Mouse (Mus musculus): Measurements from ENCODE around the gene Ssrp1. TPM values are rescaled to one million over a fixed set of nuclear protein-coding genes. Genes with fewer than 3 reads are reported as not detected.

Gene Ssrp1
- polyA plus RNA-seq, 1 experiment from 2014 or later, result 165 TPM

DNA sequence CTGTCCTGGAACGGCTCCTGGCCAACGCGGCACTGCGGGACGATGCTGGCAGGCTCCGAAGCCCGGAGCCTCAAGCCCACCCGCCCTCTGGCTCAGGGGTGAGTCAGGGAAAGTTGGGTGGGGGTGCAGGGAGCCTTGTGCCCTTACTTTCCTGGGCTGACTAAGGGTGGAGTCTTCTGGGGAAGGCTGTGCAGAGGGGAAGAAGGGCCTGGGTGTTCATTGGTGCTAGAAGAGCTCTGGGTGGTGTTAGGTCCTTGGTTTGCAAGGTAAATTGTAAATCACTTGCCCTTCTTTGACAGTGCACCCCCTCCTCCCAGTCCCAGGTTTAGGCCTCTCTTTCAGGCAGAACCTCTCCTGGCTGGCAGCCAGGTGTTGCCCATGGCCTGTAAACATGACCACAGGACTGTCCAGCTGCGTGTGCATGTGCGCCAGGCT is 24.1 kb downstream of the Ssrp1 start:
- Histone ChIP-seq H3K9ac (0 out of 2 replicates have a peak overlapping the region, but pooled peaks have one; percentile 31), H3K9me3 (no peaks in the 10 kb centered on the region), H3K36me3 (peaks cover 91% of the 10 kb centered on the region), H3K27me3 (no peaks in the 10 kb centered on the region), H3K4me2 (peak overlapping the region; percentile 27), H3K4me3 (peak overlapping the region; percentile 12; the same call in 1 of the 2 replicates), H3K27ac (replicated peaks) (no peak overlapping the region), H3K4me1 (replicated peaks) (peaks cover 14% of the 10 kb centered on the region)
- ATAC-seq (ENCODE audit: low read depth), result peak; percentile 12; the same call in 1 of the 2 replicates
- WGBS, result 25% methylated on average over 10 of the region's 10 CpGs

DNA sequence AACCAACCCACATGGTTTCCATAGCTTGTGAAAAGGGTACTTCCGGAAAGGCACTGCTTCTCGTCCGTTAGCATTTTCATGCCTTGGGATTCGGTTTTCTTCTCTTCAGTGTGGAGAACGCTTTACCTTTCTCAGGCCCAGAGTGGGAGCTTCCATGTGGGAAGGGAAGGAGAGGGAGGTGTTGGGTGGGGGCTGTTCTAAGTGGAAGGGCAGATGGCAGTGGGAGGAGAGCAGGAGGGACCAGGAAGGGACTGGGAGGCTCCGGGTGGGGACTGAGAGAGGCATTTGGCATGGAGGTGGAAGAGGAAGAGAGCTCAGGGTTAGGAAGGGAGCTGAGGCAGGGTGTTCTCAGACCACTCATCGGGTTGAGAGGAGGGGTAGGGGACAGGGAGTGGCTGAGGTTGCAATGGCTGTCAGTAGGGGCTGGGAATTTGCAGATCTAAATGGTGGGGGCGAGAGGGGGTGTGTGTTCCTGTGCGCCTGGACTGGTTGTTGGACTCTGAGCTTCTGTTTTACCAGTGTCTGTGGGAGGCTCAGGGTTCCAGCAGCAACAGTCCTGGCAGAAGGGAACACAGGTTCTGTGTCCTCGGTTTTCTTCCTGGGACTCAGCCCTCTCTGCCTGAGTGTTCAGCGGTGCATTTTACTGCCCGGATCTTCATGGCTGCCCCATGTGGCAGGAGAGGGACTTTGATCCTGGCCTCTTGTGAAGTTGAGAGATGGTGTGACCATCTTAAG is 28.3 kb downstream of the Ssrp1 start:
- no peak for ATAC-seq (ENCODE audit: low read depth)
- Histone ChIP-seq H3K27ac (replicated peaks) (no peak overlapping the region), H3K4me1 (replicated peaks) (peaks cover 17% of the 10 kb centered on the region), H3K4me3 (no peak overlapping the region), H3K27me3 (no peaks in the 10 kb centered on the region), H3K4me2 (no peak overlapping the region), H3K9me3 (no peaks in the 10 kb centered on the region), H3K36me3 (peaks cover 61% of the 10 kb centered on the region), H3K9ac (no peak overlapping the region)
- WGBS, result 87% methylated on average over 12 of the region's 12 CpGs

DNA sequence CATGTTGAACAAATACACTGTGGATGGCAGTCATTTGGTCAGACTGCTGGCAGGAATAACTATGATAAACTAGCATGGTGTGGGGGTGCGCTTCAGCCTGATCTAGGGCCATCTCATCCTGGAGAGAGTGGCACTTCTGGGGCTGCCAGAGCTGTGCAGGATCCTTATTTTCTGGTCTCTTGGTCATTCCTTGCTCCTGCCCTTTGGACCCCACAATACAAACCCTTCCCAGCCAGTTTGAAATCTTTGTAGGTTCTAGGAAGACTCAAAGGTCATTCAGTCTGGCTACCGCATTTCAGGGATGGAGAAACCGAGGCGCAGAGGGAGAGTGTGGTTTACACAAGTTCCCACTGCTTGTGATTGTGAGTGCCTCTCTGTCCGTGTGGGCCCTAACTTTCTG is 29.9 kb downstream of the Ssrp1 start:
- no peak overlapping the region for H3K9ac ChIP-seq
- WGBS, result 95% methylated on average over 5 of the region's 5 CpGs
- no peak for ATAC-seq (ENCODE audit: low read depth)
- no peak overlapping the region for H3K27ac ChIP-seq (replicated peaks)
- H3K36me3 ChIP-seq, result peaks cover 69% of the 10 kb centered on the region
- no peaks in the 10 kb centered on the region for H3K9me3 ChIP-seq
- H3K4me2 ChIP-seq, result no peak overlapping the region
- H3K4me3 ChIP-seq, result no peak overlapping the region
- H3K4me1 ChIP-seq (replicated peaks), result 0 out of 2 replicates have a peak, but pooled peaks cover 9% of the 10 kb centered on the region
- H3K27me3 ChIP-seq, result no peaks in the 10 kb centered on the region

DNA sequence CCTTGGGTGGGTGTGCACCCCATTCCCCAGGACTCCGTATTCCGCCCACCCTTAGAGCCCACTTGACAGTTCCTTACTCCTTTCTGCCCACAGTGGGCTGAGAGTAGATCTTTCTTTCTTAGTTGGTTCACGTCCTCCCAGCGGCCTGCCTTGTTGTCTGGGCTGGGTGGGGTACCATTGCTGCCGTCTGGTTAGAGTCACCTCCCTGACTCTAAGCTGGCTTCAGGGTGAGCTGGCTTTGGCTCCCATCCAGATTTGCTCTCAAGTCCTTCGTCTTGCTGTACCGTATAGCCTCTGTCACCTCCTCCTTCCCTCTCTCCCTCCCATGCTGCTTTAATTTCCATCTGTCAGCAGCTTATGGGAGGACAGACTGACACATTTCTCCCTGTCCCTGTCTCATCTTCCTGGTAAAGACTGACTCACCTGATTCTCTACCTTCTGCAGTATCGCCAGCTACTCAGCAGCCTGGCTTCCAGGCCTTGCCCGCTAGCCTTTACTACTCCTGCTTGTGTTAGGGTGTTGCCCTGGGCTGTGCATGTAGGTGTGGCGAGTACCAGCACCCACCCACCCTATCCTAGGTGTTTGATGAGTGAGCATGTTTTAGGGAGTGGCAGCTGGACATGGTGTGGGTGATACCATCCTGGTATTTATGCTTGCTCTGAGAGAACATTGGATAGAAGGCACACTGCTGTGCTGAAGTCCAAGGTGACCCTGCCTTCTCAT is 31.0 kb downstream of the Ssrp1 start:
- no peak overlapping the region for H3K9ac ChIP-seq
- no peak overlapping the region for H3K4me3 ChIP-seq
- no peak overlapping the region for H3K27ac ChIP-seq (replicated peaks)
- peaks cover 67% of the 10 kb centered on the region for H3K36me3 ChIP-seq
- no peaks in the 10 kb centered on the region for H3K9me3 ChIP-seq
- no peak overlapping the region for H3K4me2 ChIP-seq
- H3K27me3 ChIP-seq, result no peaks in the 10 kb centered on the region
- 79% methylated on average over 10 of the region's 10 CpGs for whole genome bisulfite sequencing
- 0 out of 2 replicates have a peak, but pooled peaks cover 9% of the 10 kb centered on the region for H3K4me1 ChIP-seq (replicated peaks)
- no peak for ATAC-seq (ENCODE audit: low read depth)

DNA sequence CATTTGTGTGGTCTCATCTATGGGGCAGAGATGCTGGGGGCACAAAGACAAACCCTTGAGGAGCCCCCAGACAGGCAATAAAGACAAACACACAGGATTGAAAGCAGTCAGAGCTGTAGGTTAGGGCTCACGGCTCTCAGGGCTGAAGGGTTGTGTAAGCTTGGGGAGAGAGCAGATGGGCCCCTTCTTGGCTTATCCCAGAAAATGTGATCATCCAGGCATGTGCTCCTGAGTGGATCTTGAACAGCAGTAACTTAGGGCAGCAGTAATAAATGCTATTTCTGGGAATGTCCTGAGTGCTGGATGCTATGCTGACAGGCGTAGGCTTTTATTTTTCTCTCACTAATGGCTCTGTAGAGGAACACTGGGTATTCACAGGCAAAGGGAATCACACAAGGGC is 31.6 kb downstream of the Ssrp1 start:
- Histone ChIP-seq H3K27ac (replicated peaks) (no peak overlapping the region), H3K9ac (no peak overlapping the region), H3K4me3 (no peak overlapping the region), H3K27me3 (no peaks in the 10 kb centered on the region), H3K36me3 (peaks cover 67% of the 10 kb centered on the region), H3K4me2 (no peak overlapping the region), H3K4me1 (replicated peaks) (0 out of 2 replicates have a peak, but pooled peaks cover 9% of the 10 kb centered on the region), H3K9me3 (no peaks in the 10 kb centered on the region)
- WGBS, result 77% methylated on average over 2 of the region's 2 CpGs
- ATAC-seq (ENCODE audit: low read depth), result no peak

DNA sequence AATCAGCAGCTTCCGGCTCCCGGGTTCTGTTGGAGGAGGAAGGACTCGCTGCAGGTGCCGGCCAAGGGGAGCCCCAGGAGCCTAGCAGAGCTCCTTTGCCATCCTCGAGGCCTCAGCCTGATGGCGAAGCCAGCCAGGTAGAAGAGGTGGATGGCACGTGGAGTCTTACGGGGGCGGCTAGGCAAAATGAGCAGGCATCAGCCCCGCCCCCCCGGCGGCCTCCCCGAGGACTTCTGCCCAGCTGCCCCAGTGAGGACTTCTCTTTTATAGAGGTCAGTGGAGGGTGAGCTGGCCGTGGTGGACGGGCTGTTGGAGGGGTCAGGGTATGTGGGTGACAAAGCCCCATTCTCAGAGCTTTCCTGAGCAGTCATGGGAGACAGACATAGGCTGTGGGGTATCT is 33.1 kb downstream of the Ssrp1 start:
- 62% methylated on average over 15 of the region's 15 CpGs for WGBS
- Histone ChIP-seq H3K36me3 (peaks cover 67% of the 10 kb centered on the region), H3K27ac (replicated peaks) (no peak overlapping the region), H3K4me1 (replicated peaks) (0 out of 2 replicates have a peak, but pooled peaks cover 9% of the 10 kb centered on the region), H3K4me2 (no peak overlapping the region), H3K27me3 (no peaks in the 10 kb centered on the region), H3K4me3 (no peak overlapping the region), H3K9me3 (no peaks in the 10 kb centered on the region), H3K9ac (no peak overlapping the region)
- ATAC-seq (ENCODE audit: low read depth), result no peak

DNA sequence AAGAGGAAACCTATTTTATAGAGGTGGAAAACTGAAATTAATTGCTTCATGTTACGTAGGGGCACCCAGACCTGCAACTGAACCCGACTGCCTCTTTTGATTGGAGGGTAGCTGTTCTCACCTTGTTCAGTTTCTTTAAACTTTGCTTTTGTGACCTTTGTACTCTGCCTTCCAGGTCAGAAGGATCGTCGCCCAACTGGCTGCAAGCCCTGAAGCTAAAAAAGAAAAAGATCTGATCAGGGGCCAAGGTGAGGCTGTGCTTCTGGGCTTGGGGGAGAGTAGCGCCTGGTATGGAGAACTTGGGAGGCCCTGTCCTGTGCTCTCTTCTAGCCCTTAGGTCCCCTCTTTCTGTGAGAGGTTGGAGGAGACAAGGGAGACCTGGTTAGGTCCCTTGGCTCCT is 34.9 kb downstream of the Ssrp1 start:
- peaks cover 51% of the 10 kb centered on the region for H3K36me3 ChIP-seq

DNA sequence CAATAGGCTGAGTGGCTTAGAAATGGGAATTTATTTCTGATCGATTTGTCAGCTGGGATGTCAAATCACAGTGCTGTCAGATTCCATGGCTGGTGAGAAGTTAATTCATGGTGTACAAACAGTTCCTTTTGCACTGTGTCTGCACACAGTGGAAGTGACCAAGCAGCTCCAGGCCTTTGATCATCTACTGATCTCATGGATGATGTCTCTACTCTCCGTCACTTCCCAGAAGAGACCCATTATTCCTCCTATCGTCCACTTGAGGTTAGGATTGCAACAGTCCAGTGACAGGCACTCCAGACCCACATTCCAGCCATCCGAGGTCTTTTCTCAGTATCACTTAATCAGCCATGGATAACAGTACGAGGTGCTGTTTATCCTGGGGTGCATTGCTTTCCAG is 36.7 kb downstream of the Ssrp1 start:
- Histone ChIP-seq H3K9ac (no peak overlapping the region), H3K36me3 (peaks cover 56% of the 10 kb centered on the region), H3K4me1 (replicated peaks) (0 out of 2 replicates have a peak, but pooled peaks cover under 1% of the 10 kb centered on the region), H3K27me3 (no peaks in the 10 kb centered on the region), H3K4me2 (no peak overlapping the region), H3K9me3 (no peaks in the 10 kb centered on the region), H3K27ac (replicated peaks) (no peak overlapping the region), H3K4me3 (no peak overlapping the region)
- 90% methylated on average over 5 of the region's 5 CpGs for WGBS
- no peak for ATAC-seq (ENCODE audit: low read depth)

More for the DNA sequence above, 34.9 kb downstream of the Ssrp1 start:
- 0 out of 2 replicates have a peak, but pooled peaks cover 9% of the 10 kb centered on the region for H3K4me1 ChIP-seq (replicated peaks)
- ATAC-seq (ENCODE audit: low read depth), result no peak
- H3K27me3 ChIP-seq, result no peaks in the 10 kb centered on the region
- WGBS, result 94% methylated on average over 5 of the region's 5 CpGs
- no peaks in the 10 kb centered on the region for H3K9me3 ChIP-seq
- no peak overlapping the region for H3K27ac ChIP-seq (replicated peaks)
- H3K9ac ChIP-seq, result no peak overlapping the region
- no peak overlapping the region for H3K4me2 ChIP-seq
- H3K4me3 ChIP-seq, result no peak overlapping the region

DNA sequence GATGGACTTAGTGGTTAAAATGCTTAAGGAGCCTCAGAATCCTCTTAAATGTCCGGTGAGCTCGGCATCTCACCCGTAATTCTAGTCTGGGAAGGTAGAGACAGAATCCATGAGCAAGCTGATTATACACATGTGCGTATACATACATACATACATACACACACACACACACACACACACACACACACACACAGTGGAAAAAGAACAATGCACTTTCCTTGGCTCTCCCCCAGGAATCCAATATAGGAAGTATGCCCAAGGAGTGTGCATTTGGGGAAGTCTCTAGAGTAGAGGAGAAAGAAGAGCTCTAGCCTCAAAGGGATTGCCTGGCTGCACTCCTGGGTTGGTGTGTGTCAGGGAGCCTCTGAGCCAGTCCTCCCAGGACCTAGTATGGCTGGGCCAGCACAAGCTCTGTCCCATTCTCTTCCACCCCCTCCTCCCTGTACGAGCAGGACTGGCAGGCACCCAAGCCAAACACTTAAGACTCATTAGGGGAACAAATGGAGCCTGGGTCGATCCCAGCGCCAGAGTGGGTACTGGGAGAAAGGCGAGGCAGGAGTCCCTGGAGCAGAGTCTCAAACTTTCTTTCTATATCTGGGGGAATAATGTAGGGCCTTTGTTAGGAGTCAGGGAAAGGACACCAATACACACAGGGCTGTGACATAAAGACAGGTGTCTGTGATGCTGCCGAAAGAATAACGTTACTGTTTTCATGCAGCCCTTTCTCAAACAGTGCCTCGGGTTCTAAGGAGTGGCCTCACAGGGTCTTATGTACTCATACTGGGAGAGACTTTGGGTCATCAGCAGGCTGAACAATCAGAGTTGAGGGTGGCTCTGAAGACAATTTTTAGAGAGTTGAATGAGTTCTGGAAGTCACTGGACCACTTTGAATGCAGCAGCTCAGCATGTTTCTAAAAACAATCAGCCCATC is 51.9 kb downstream of the Ssrp1 start:
- 62% methylated on average over 11 of the region's 11 CpGs for WGBS
- H3K9ac ChIP-seq, result no peak overlapping the region
- 0 out of 2 replicates have a peak, but pooled peaks cover 3% of the 10 kb centered on the region for H3K36me3 ChIP-seq
- no peak overlapping the region for H3K4me2 ChIP-seq
- no peaks in the 10 kb centered on the region for H3K27me3 ChIP-seq
- H3K4me3 ChIP-seq, result no peak overlapping the region
- peak; percentile 91 for ATAC-seq (ENCODE audit: low read depth)
- H3K4me1 ChIP-seq (replicated peaks), result peaks cover 12% of the 10 kb centered on the region; the same call in 1 of the 2 replicates
- no peak overlapping the region for H3K27ac ChIP-seq (replicated peaks)
- no peaks in the 10 kb centered on the region for H3K9me3 ChIP-seq

DNA sequence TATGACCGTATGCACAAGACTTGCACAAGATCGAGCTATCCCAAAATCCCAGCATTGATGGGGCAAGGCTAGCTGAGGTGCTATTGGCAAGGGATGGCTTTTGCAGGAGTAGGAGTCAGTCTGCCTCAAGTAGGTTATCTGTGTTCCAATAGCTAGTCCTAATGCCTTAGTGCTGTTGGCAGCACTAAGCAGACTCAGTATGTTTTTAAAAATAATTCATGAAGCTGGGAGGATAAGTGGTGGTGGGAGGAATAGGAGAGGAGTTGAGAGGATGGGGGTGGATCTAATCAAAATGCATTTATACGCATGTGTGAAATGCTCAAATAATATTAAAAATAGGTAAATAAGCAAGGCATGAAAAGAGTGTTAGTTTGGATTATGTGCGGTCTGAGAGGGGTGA is 54.3 kb downstream of the Ssrp1 start:
- H3K4me3 ChIP-seq, result no peak overlapping the region
- H3K4me1 ChIP-seq (replicated peaks), result peaks cover 12% of the 10 kb centered on the region; the same call in 1 of the 2 replicates
- no peak overlapping the region for H3K27ac ChIP-seq (replicated peaks)
- 94% methylated on average over 4 of the region's 4 CpGs for WGBS
- no peak for ATAC-seq (ENCODE audit: low read depth)
- no peaks in the 10 kb centered on the region for H3K9me3 ChIP-seq
- H3K27me3 ChIP-seq, result no peaks in the 10 kb centered on the region
- H3K9ac ChIP-seq, result no peak overlapping the region
- H3K36me3 ChIP-seq, result no peaks in the 10 kb centered on the region
- no peak overlapping the region for H3K4me2 ChIP-seq

DNA sequence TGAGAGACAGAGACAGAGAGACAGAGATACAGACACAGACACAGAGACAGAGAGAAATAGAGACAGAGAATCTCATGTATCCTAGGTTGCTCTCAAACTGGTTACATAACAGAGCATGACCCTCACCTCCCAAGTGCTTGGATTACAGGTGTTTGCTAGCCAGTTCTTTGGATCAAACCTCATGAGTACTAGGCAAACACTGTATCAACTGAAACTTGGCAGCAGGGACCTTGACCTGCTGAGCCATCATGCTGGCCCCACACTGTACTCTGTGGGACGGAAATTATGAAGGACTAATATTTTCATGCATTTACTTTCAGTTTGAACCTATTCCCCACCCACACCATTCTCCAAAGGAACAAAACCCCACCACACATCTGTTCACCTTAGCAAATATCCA is 56.3 kb downstream of the Ssrp1 start:
- Histone ChIP-seq H3K4me3 (no peak overlapping the region), H3K4me1 (replicated peaks) (peaks cover 12% of the 10 kb centered on the region; the same call in 1 of the 2 replicates), H3K27ac (replicated peaks) (no peak overlapping the region), H3K4me2 (no peak overlapping the region), H3K9ac (no peak overlapping the region), H3K9me3 (no peaks in the 10 kb centered on the region), H3K36me3 (no peaks in the 10 kb centered on the region), H3K27me3 (no peaks in the 10 kb centered on the region)
- ATAC-seq (ENCODE audit: low read depth), result no peak
- 94% methylated on average over 1 of the region's 1 CpGs for WGBS

Data from neural tube, embryonic 13.5 days (tissue).